Mouse (Mus musculus) megakaryocyte, embryonic 14.5 days (primary cell): ENCODE results near the gene Gucy2g.

Experiments used
- FLI1 ChIP-seq: IDR thresholded peaks from 2 replicates; pipeline ENCODE4 v1.6.1; 2012; ENCODE audit warnings: low read length, inconsistent platforms, mixed read lengths
- GATA1 ChIP-seq: IDR thresholded peaks from 3 replicates; pipeline ENCODE4 v1.6.1; 2012; ENCODE audit warnings: mixed read lengths, low read length, inconsistent platforms, borderline replicate concordance

- no peak for TF ChIP-seq GATA1
- no peak for TF ChIP-seq FLI1
Observed at GRCm38 (mm10) chr19:55271448-55271847, 30.4 kb upstream of the Gucy2g start.
